Mouse (Mus musculus): ENCODE measurements around the gene Gapvd1. TPM values are rescaled to one million over a fixed set of nuclear protein-coding genes. Genes with fewer than 3 reads are reported as not detected.
"Not testable (repeated sequence)": the region's sequence is repeated elsewhere in the genome, so short reads cannot be mapped to it uniquely, and the experiment has no call there.

Gene Gapvd1
- polyA plus RNA-seq, 1 experiment from 2014 or later: 96.3 TPM

DNA sequence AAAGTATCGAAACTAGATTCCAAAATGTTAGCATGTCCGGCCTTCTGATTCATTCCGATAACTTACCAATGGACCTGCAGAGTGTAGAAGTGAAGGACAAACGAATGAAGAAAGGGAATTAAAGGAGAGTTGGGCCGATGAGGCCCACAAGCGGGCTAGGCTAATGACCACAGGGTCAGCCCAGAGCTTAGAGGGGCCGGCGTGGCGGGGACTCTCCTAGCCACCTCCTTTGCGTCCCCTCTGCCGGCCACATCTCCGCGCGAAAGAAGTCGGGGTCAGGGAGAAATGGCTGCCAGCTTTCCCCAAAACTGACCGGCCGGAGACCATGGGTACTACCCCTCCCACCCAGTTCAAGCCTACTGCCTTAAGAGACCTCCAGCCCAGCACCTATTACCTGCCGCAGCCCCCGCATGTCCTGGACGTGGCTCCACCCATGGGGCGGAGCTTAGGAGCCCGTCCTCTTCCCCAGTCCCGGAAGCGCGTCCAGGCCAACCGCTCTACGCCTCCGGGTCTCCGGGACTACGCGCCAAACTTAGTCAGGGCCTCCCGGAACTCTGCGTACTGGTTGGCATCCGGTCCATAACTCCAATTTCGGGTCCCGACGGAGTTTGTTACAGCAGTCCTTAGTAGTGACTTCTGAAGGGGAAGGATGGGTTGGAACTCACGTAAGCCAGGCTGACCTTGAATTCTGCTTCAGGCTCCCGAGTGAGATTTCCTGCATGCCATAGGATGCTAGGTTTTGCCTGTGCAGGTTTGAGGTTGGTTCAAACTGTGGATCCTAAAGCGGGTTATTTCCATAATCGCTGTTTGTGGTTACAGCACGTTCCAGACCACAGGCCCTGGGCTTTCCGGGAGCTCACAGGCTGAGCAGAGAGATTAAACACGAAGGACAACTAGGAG, 44.6 kb upstream of the Gapvd1 start, which contains the start of gene Rabepk:
Gene Rabepk, minus strand, starts transcription at position 556 of the 900 bp plus-strand sequence.
- Histone ChIP-seq H3K9ac (replicated peaks; ENCODE audit: low read length) (peak within 1 kb of the TSS; percentile 67), H3K4me3 (ENCODE audit: low read depth, low read length) (peak within 1 kb of the TSS; percentile 66), H3K27me3 (ENCODE audit: control insufficient read depth, insufficient read depth, low read length) (no peaks in the 10 kb centered on the region), H3K36me3 (replicated peaks; ENCODE audit: control insufficient read depth, insufficient read depth, low read depth, low read length) (no peaks in the 10 kb centered on the region), H3K9me3 (replicated peaks; ENCODE audit: control insufficient read depth, low read length) (no peaks in the 10 kb centered on the region), H3K4me2 (ENCODE audit: low read depth, low read length) (peak within 1 kb of the TSS; percentile 67), H3K4me1 (ENCODE audit: control insufficient read depth, insufficient read depth, low read length) (no peaks in the 10 kb centered on the region), H3K27ac (replicated peaks; ENCODE audit: low read depth, low read length) (peak within 1 kb of the TSS; percentile 20; the same call in 1 of the 2 replicates)
- DNase-seq (ENCODE audit: low spot score): peak; percentile 89
- WGBS: 5% methylated on average over 44 of the region's 44 CpGs
- ATAC-seq (replicated peaks; ENCODE audit: insufficient number of reproducible peaks, low FRiP score, low TSS enrichment, low read depth): peak; percentile 61

DNA sequence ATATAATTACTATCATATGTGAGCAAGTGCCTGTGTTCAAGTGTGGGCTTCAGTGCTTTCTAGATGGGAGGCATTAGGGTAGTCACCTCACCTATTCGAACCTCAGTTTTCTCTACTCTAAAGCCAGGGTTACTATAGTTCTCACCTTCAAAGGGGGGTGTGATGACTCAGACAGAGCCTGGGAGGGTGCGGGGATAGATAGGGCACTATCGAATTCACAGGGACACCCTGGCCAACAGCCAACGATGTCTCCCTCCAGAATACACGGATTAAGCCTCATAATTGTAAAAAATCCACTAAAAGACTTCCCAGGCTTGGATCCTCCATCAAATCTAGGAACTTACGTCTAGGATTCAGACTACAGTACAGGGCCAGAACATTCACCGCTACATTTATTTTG, 40.4 kb upstream of the Gapvd1 start:
- DNase-seq (ENCODE audit: low spot score) (no peak), ATAC-seq (replicated peaks; ENCODE audit: insufficient number of reproducible peaks, low FRiP score, low TSS enrichment, low read depth) (no peak)
- no peak overlapping the region for H3K4me2 ChIP-seq (ENCODE audit: low read depth, low read length)
- no peaks in the 10 kb centered on the region for H3K27me3 ChIP-seq (ENCODE audit: control insufficient read depth, insufficient read depth, low read length)
- H3K36me3 ChIP-seq (replicated peaks; ENCODE audit: control insufficient read depth, insufficient read depth, low read depth, low read length): no peaks in the 10 kb centered on the region; the same call in 1 of the 2 replicates
- no peaks in the 10 kb centered on the region for H3K4me1 ChIP-seq (ENCODE audit: control insufficient read depth, insufficient read depth, low read length)
- no peaks in the 10 kb centered on the region for H3K9me3 ChIP-seq (replicated peaks; ENCODE audit: control insufficient read depth, low read length)
- 89% methylated on average over 7 of the region's 7 CpGs for WGBS
- H3K9ac ChIP-seq (replicated peaks; ENCODE audit: low read length): no peak overlapping the region
- H3K4me3 ChIP-seq (ENCODE audit: low read depth, low read length): no peak overlapping the region
- no peak overlapping the region for H3K27ac ChIP-seq (replicated peaks; ENCODE audit: low read depth, low read length)

DNA sequence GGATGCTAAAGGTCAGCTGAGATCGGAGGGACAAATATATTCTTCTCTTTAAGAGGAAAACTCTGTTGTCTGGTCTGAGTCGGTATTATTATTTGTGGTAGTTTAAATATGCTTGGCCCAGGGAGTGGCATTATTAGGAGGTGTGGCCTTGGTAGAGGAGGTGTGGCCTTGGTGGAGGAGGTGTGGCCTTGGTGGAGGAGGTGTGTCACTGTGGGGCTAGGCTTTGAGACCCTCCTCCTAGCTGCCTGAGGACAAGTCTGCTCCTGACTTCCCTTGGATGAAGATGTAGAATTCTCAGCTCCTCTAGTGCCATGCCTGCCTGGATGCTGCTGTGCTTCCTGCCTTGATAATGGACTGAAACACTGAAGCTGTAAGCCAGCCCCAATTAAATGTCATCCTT, 39.5 kb upstream of the Gapvd1 start:
- Histone ChIP-seq H3K36me3 (replicated peaks; ENCODE audit: control insufficient read depth, insufficient read depth, low read depth, low read length) (no peaks in the 10 kb centered on the region; the same call in 1 of the 2 replicates), H3K4me3 (ENCODE audit: low read depth, low read length) (no peak overlapping the region), H3K4me2 (ENCODE audit: low read depth, low read length) (no peak overlapping the region), H3K9me3 (replicated peaks; ENCODE audit: control insufficient read depth, low read length) (no peaks in the 10 kb centered on the region), H3K9ac (replicated peaks; ENCODE audit: low read length) (no peak overlapping the region), H3K27ac (replicated peaks; ENCODE audit: low read depth, low read length) (no peak overlapping the region), H3K4me1 (ENCODE audit: control insufficient read depth, insufficient read depth, low read length) (no peaks in the 10 kb centered on the region), H3K27me3 (ENCODE audit: control insufficient read depth, insufficient read depth, low read length) (no peaks in the 10 kb centered on the region)
- DNase-seq (ENCODE audit: low spot score) (no peak), ATAC-seq (replicated peaks; ENCODE audit: insufficient number of reproducible peaks, low FRiP score, low TSS enrichment, low read depth) (no peak)
- WGBS: 92% methylated on average over 2 of the region's 2 CpGs

DNA sequence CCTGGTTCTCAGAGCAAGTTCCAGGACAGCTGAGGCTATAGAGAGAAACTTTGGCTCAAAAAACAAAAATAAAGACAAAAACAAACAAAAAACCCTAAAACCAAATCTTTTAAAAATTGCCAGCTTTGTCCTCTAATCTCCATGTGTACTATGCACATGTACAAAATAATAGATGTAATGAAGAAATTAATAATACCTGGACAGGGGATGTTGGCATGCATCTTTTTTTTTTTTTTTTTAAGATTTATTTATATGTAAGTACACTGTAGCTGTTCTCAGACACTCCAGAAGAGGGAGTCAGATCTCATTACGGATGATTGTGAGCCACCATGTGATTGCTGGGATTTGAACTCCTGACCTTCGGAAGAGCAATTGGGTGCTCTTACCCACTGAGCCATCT, 37.5 kb upstream of the Gapvd1 start:
- not testable (repeated sequence) for H3K9me3 ChIP-seq (replicated peaks; ENCODE audit: control insufficient read depth, low read length); H3K36me3 ChIP-seq (replicated peaks; ENCODE audit: control insufficient read depth, insufficient read depth, low read depth, low read length); H3K27me3 ChIP-seq (ENCODE audit: control insufficient read depth, insufficient read depth, low read length); ATAC-seq (replicated peaks; ENCODE audit: insufficient number of reproducible peaks, low FRiP score, low TSS enrichment, low read depth); H3K4me2 ChIP-seq (ENCODE audit: low read depth, low read length); H3K9ac ChIP-seq (replicated peaks; ENCODE audit: low read length); H3K4me3 ChIP-seq (ENCODE audit: low read depth, low read length); H3K27ac ChIP-seq (replicated peaks; ENCODE audit: low read depth, low read length); H3K4me1 ChIP-seq (ENCODE audit: control insufficient read depth, insufficient read depth, low read length); DNase-seq (ENCODE audit: low spot score)
- 87% methylated on average over 2 of the region's 2 CpGs for WGBS

DNA sequence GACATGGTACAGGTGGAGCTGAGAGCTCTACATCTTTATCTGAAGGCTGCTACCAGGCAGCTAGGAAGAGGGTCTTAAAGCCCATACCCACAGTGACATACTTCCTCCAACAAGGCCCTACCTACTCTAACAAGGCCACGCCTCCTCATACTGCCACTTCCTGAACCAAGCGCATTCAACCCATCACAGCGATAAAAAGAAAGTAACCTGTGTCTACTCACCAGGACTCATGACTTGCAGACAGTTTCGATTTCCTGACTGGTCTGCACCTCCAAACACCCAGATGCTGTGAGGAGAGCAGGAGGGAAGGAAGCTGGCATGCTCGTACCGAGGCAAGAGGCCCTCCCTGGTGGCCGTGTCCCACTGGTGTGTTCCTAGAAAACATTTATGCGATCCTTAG, 35.2 kb upstream of the Gapvd1 start:
- ATAC-seq (replicated peaks; ENCODE audit: insufficient number of reproducible peaks, low FRiP score, low TSS enrichment, low read depth) (no peak), DNase-seq (ENCODE audit: low spot score) (no peak)
- Histone ChIP-seq H3K4me2 (ENCODE audit: low read depth, low read length) (no peak overlapping the region), H3K9ac (replicated peaks; ENCODE audit: low read length) (no peak overlapping the region), H3K27me3 (ENCODE audit: control insufficient read depth, insufficient read depth, low read length) (no peaks in the 10 kb centered on the region), H3K27ac (replicated peaks; ENCODE audit: low read depth, low read length) (no peak overlapping the region), H3K36me3 (replicated peaks; ENCODE audit: control insufficient read depth, insufficient read depth, low read depth, low read length) (no peaks in the 10 kb centered on the region; the same call in 1 of the 2 replicates), H3K9me3 (replicated peaks; ENCODE audit: control insufficient read depth, low read length) (no peaks in the 10 kb centered on the region), H3K4me3 (ENCODE audit: low read depth, low read length) (no peak overlapping the region), H3K4me1 (ENCODE audit: control insufficient read depth, insufficient read depth, low read length) (no peaks in the 10 kb centered on the region)
- WGBS: 87% methylated on average over 8 of the region's 8 CpGs

DNA sequence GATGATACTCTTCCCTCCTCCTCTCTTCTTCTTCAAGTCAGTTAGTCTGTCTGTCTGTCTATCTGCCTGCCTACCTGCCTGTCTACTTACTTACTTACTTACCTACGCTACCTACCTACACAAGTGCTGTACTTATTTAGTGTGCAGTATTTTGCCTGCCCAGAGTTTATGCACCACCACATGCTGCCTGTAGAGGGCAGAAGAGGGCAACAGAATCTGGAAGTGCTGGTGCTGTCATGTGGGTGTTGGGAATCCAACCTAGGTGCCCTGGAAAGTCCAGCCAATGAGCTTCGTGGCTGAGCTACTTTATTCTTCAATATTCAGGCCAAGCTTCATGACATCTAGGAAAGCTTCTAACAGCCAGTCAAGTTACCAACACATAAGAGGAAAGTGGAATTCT, 29.1 kb upstream of the Gapvd1 start:
- Histone ChIP-seq H3K9ac (replicated peaks; ENCODE audit: low read length) (no peak overlapping the region), H3K9me3 (replicated peaks; ENCODE audit: control insufficient read depth, low read length) (no peaks in the 10 kb centered on the region), H3K27ac (replicated peaks; ENCODE audit: low read depth, low read length) (no peak overlapping the region), H3K36me3 (replicated peaks; ENCODE audit: control insufficient read depth, insufficient read depth, low read depth, low read length) (no peaks in the 10 kb centered on the region; the same call in none of the 2 replicates), H3K4me2 (ENCODE audit: low read depth, low read length) (no peak overlapping the region), H3K4me3 (ENCODE audit: low read depth, low read length) (no peak overlapping the region), H3K4me1 (ENCODE audit: control insufficient read depth, insufficient read depth, low read length) (no peaks in the 10 kb centered on the region), H3K27me3 (ENCODE audit: control insufficient read depth, insufficient read depth, low read length) (no peaks in the 10 kb centered on the region)
- 83% methylated on average over 2 of the region's 2 CpGs for WGBS
- DNase-seq (ENCODE audit: low spot score): peak; percentile 30
- ATAC-seq (replicated peaks; ENCODE audit: insufficient number of reproducible peaks, low FRiP score, low TSS enrichment, low read depth): no peak

DNA sequence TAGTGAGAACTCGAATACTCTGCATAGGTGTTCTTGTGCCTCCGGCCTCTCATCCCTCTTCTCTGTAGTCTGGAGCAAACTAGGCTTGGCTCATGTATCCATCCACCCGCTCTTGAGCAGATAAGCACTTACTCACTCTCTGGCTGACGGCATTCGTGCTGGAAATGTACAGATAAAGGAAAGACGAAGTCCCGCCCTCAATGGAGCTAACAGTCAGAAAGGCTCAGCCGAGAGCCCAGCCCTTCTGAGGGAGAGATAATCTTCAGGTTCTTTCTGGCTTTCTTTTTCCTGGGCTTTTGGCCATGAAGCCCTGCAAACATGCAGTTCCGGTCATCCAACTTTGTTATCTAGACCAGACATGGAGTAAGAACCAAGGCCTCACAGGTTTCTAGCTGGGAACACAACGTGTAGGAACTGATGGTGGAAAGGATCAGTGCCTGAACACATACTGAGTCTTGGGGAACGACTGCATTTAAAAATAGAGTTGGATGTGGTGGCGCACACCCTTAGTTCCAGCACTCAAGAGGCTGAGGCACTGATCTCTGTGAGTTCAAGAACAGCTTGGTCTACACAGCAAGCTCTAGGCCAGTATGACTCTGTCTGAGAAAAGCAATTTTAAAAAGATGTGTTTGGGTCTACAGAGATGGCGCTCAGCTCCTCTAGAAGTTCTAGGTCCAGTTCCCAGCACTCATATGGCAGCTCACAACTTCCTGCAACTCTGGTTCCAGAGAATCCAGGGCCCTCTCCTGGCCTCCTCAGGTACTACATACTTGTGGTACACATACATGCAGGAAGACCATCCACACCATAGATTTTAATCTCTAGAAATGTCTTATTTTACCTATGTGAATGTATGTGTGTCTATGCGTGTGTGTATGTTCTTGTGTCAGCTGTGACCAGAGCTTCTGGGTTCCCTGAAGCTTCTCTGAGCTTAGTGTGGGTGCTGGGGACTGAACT, 28.3 kb upstream of the Gapvd1 start:
- Histone ChIP-seq H3K27me3 (ENCODE audit: control insufficient read depth, insufficient read depth, low read length) (no peaks in the 10 kb centered on the region), H3K4me1 (ENCODE audit: control insufficient read depth, insufficient read depth, low read length) (no peaks in the 10 kb centered on the region), H3K9me3 (replicated peaks; ENCODE audit: control insufficient read depth, low read length) (no peaks in the 10 kb centered on the region), H3K27ac (replicated peaks; ENCODE audit: low read depth, low read length) (0 out of 2 replicates have a peak overlapping the region, but pooled peaks have one; percentile 32), H3K4me2 (ENCODE audit: low read depth, low read length) (no peak overlapping the region), H3K9ac (replicated peaks; ENCODE audit: low read length) (no peak overlapping the region), H3K36me3 (replicated peaks; ENCODE audit: control insufficient read depth, insufficient read depth, low read depth, low read length) (no peaks in the 10 kb centered on the region; the same call in none of the 2 replicates), H3K4me3 (ENCODE audit: low read depth, low read length) (no peak overlapping the region)
- 90% methylated on average over 14 of the region's 14 CpGs for WGBS
- no peak for ATAC-seq (replicated peaks; ENCODE audit: insufficient number of reproducible peaks, low FRiP score, low TSS enrichment, low read depth)
- no peak for DNase-seq (ENCODE audit: low spot score)

Data from embryonic facial prominence, embryonic 11.5 days (tissue).